Mouse (Mus musculus): Measurements from ENCODE around the gene Nampt. TPM values are rescaled to one million over a fixed set of nuclear protein-coding genes. Genes with fewer than 3 reads are reported as not detected.

Nampt gene
- total RNA-seq, 2 experiments from 2014 or later = 30.7 to 36.9 TPM

DNA sequence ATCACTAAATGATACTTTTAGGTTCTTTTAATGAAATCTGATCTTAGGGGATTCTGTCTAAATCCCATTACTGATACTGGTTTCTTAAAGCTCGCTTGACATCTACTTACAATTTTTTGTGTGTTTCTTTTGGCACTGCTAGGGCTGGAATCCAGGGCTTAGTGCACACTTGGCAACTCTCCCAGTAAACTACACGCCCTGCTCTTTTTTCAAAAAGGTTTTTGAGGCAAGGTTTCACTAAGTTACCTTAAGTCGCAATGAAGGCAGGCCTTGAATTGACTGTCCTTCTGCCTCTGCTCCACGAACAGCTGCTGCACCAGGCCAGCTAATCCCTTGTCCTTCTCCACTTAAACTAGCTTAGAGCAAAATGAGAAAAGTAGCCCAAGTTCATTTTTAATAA, 15.9 kb downstream of the Nampt start:
- intact Hi-C loops (cut with DNase I) = no loop called here
- no peak for DNase-seq (ENCODE audit: low spot score in 2 of 2)

DNA sequence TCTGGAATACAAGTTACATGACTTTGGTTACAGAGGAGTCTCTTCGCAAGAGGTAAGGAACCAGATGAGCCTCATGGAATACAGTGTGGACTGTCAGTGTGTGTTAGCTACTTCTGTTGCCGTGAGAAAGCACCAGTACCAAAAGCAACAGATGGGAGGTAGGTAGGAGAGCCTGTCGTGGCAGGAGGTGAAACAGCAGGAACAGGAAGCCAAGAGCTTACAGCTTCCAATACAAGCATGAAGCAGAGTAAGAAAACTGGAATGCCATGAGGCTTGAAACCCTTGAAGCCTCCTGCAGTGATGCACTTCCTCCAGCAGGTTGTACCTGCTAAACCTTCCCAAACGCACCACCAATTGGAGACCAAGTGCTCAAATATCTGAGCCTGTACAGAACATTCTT, 19.1 kb downstream of the Nampt start:
- no peak for DNase-seq (ENCODE audit: low spot score in 2 of 2)
- intact Hi-C loops (cut with DNase I) = no loop called here

- no peak for DNase-seq (ENCODE audit: low spot score in 2 of 2)
- intact Hi-C loops (cut with DNase I) = no loop called here
Observed at GRCm38 (mm10) chr12:32838954-32839353, 19.6 kb downstream of the Nampt start.

- intact Hi-C loops (cut with DNase I) = no loop called here
- no peak for DNase-seq (ENCODE audit: low spot score in 2 of 2)
Observed at GRCm38 (mm10) chr12:32841442-32841900, 22.1 kb downstream of the Nampt start.

- DNase-seq (ENCODE audit: low spot score in 2 of 2) = no peak
- intact Hi-C loops (cut with DNase I) = no loop called here
Observed at GRCm38 (mm10) chr12:32846325-32846724, 27.0 kb downstream of the Nampt start.

DNA sequence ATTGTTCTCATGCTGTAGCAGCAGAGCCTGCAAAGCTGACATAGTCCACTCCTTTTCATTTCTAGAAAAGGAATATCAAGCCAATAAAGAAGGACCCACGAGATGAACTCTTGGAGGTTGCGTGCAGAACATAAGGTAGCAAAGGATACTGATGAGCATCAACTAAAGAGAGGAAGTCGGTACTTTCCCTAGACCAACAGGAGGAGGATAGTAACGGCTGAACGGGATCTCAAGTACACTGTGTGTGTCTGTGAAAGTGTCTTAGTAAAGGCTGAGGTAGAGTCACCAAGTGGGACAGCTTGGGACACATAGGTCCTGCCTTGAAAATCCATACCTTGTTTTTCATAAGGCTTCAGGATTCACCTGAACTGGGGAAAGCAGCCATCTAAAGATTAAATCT, 34.4 kb downstream of the Nampt start:
- intact Hi-C loops (cut with DNase I) = no loop called here
- DNase-seq (ENCODE audit: low spot score in 2 of 2) = no peak

GRCm38 (mm10) chr12:32854866-32855265, 35.5 kb downstream of the Nampt start:
- DNase-seq (ENCODE audit: low spot score in 2 of 2) = no peak
- intact Hi-C loops (cut with DNase I) = no loop called here

GRCm38 (mm10) chr12:32855398-32855797, 36.1 kb downstream of the Nampt start:
- intact Hi-C loops (cut with DNase I) = no loop called here
- DNase-seq (ENCODE audit: low spot score in 2 of 2) = no peak

GRCm38 (mm10) chr12:32856707-32857511, 37.6 kb downstream of the Nampt start:
- intact Hi-C loops (cut with DNase I) = no loop called here

DNA sequence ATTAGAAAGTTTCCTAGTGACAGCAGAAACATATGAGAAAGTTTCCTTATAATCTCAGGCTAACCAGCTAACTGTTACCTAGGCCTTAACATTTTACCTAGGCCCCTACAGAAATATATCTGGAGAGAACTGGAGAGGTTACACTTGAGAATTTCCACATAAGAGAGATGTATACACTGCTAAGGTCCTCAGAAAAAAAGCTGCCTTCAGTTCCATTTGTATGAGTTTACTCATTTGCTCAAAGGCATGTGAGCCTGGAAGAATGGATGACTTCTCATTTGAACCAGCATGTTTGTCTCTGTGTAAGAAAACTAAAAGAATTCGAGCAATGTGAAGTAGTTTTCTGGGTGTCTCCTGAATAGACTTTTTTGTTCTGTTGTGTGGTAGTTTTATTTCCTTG, 39.1 kb downstream of the Nampt start:
- DNase-seq (ENCODE audit: low spot score in 2 of 2) = no peak
- intact Hi-C loops (cut with DNase I) = no loop called here

More at GRCm38 (mm10) chr12:32856707-32857511, 37.6 kb downstream of the Nampt start:
- no peak for DNase-seq (ENCODE audit: low spot score in 2 of 2)

GRCm38 (mm10) chr12:32860820-32861219, 41.5 kb downstream of the Nampt start:
- no peak for DNase-seq (ENCODE audit: low spot score in 2 of 2)
- intact Hi-C loops (cut with DNase I) = no loop called here

GRCm38 (mm10) chr12:32870815-32871214, 51.5 kb downstream of the Nampt start:
- no peak for DNase-seq (ENCODE audit: low spot score in 2 of 2)
- intact Hi-C loops (cut with DNase I) = no loop called here

DNA sequence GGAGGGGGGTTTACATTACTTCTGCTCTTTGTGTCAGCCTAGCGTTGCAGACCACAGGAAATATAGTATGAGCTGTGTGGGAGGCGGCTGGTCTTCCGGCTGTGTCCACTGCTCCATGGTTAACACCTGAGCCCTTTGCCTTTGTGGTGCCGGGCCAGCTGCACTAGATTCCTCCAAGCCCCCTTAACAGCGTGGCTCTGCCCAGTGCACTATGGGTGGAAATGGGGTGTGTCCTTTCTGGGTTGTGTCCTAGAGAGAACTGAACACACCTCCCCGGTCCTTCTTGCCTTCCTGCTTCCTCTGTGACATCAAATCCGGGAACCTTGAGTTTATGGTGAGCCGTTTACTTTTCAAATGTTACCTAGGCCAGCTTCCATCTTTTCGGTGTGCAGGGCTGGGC, 58.2 kb downstream of the Nampt start:
- DNase-seq (ENCODE audit: low spot score in 2 of 2) = no peak
- intact Hi-C loops (cut with DNase I) = no loop called here

- DNase-seq (ENCODE audit: low spot score in 2 of 2) = no peak
- intact Hi-C loops (cut with DNase I) = no loop called here
Observed at GRCm38 (mm10) chr12:32877964-32878571, 58.7 kb downstream of the Nampt start.

GRCm38 (mm10) chr12:32879371-32879770, 60.0 kb downstream of the Nampt start:
- intact Hi-C loops (cut with DNase I) = no loop called here
- DNase-seq (ENCODE audit: low spot score in 2 of 2) = no peak

DNA sequence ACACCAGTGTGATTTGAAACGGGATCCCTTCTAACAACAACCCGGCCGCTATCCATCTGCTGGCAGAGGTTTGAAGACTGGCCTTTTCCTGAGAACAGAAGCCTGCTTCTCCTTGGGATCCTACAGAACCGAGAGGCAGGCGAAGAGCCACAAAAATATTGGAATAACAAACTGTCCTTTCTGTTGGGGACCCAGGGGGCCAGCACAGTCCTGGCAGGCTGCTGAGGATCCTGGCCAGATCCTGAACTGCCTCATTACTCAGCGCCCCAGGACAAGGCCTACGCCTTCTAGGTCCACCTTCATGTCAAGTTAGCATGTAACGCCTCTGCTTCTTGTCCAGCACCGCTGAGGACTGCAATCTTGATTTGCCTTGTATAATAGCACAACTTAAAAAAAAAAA, 65.0 kb downstream of the Nampt start:
- DNase-seq (ENCODE audit: low spot score in 2 of 2) = no peak
- intact Hi-C loops (cut with DNase I) = no loop called here

GRCm38 (mm10) chr12:32885041-32885440, 65.7 kb downstream of the Nampt start:
- intact Hi-C loops (cut with DNase I) = no loop called here
- DNase-seq (ENCODE audit: low spot score in 2 of 2) = no peak

- DNase-seq (ENCODE audit: low spot score in 2 of 2) = no peak
- intact Hi-C loops (cut with DNase I) = no loop called here
Observed at GRCm38 (mm10) chr12:32886353-32886752, 67.0 kb downstream of the Nampt start.

GRCm38 (mm10) chr12:32888226-32888625, 68.9 kb downstream of the Nampt start:
- no peak for DNase-seq (ENCODE audit: low spot score in 2 of 2)
- intact Hi-C loops (cut with DNase I) = no loop called here

GRCm38 (mm10) chr12:32889846-32890245, 70.5 kb downstream of the Nampt start:
- intact Hi-C loops (cut with DNase I) = no loop called here
- DNase-seq (ENCODE audit: low spot score in 2 of 2) = no peak

GRCm38 (mm10) chr12:32890455-32890854, 71.1 kb downstream of the Nampt start:
- intact Hi-C loops (cut with DNase I) = no loop called here
- DNase-seq (ENCODE audit: low spot score in 2 of 2) = no peak
